Mouse (Mus musculus) cortical plate, adult 2 months (tissue): Measurements from ENCODE around the gene Auts2. TPM values are rescaled to one million over a fixed set of nuclear protein-coding genes. Genes with fewer than 3 reads are reported as not detected.

Experiments
- H3K27ac ChIP-seq: fragments of 200-500 bp; 2 replicates; pipeline ENCODE4 v1.5.1; 2012; ENCODE audit warnings: low read length, control low read depth, inconsistent platforms; ENCODE audit not compliant: insufficient read depth
- H3K4me1 ChIP-seq: fragments of 200-500 bp; 2 replicates; pipeline ENCODE4 v1.6.1; 2011; ENCODE audit warnings: low read length; ENCODE audit not compliant: control insufficient read depth, insufficient read depth
- H3K4me3 ChIP-seq: fragments of 200-500 bp; 2 replicates; pipeline ENCODE4 v1.5.1; 2011; ENCODE audit warnings: mild to moderate bottlenecking, low read length, control low read depth; ENCODE audit not compliant: insufficient read depth
- CTCF ChIP-seq: fragments of 200-500 bp; IDR thresholded peaks from 2 replicates; pipeline ENCODE4 v1.5.1; 2011; ENCODE audit warnings: mild to moderate bottlenecking, control low read depth, low read length; ENCODE audit not compliant: insufficient read depth; ENCODE audit errors: extremely low read depth
- POLR2A ChIP-seq: fragments of 200-500 bp; IDR thresholded peaks from 2 replicates; pipeline ENCODE4 v1.6.1; 2011; ENCODE audit warnings: mild to moderate bottlenecking, low read length, control low read depth; ENCODE audit not compliant: insufficient read depth; ENCODE audit errors: extremely low read depth
- polyA plus RNA-seq: library from polyadenylated mRNA; depleted of rRNA; stranded (reverse); fragments of >200 nt; gene quantifications from 2 replicates; pipeline ENCODE4 v1.2.3, GENCODE M21; 2012

Gene Auts2
- polyA plus RNA-seq, 1 experiment = 29.7 TPM

- TF ChIP-seq CTCF (no peak), POLR2A (no peak)
- Histone ChIP-seq H3K27ac (no peak overlapping the region), H3K4me1 (no peaks in the 10 kb centered on the region), H3K4me3 (no peak overlapping the region)
Measured at GRCm38 (mm10) chr5:131718013-131718412, 825.1 kb downstream of the Auts2 start.

DNA sequence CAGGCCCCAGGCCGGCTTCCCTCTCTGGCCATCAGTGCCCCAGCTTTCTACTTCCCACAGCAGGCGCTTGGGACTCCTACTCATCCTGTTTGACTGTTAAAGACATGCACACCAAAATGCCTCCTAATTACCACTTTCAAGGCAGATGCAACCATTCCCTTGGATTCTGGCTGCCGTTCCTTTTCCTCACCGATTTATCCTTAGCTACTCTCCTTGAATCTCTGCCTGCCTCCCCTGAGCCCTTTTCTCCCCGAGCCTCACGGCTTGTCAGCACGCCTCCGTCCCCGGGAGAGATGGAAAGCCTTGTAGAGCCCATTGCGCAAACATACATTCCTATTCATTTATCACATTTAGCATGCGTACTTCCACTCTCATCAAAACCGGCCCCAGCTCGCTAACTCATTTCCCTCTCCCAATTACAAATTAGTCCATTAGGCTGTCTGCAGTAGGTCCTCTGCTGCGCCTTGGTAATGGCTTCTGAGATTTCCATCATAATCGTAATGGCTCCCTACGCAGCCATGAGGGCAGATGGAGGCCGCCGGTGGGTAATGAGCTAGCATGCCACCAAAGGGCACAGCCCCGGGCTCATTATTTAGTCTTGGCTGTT, 825.7 kb downstream of the Auts2 start:
- no peak overlapping the region for H3K4me3 ChIP-seq
- H3K4me1 ChIP-seq = no peaks in the 10 kb centered on the region
- no peak for TF ChIP-seq CTCF
- TF ChIP-seq POLR2A = no peak
- no peak overlapping the region for H3K27ac ChIP-seq

GRCm38 (mm10) chr5:131714979-131715378, 828.2 kb downstream of the Auts2 start:
- Histone ChIP-seq H3K4me1 (no peaks in the 10 kb centered on the region), H3K27ac (no peak overlapping the region), H3K4me3 (no peak overlapping the region)
- TF ChIP-seq POLR2A = no peak
- TF ChIP-seq CTCF = no peak

DNA sequence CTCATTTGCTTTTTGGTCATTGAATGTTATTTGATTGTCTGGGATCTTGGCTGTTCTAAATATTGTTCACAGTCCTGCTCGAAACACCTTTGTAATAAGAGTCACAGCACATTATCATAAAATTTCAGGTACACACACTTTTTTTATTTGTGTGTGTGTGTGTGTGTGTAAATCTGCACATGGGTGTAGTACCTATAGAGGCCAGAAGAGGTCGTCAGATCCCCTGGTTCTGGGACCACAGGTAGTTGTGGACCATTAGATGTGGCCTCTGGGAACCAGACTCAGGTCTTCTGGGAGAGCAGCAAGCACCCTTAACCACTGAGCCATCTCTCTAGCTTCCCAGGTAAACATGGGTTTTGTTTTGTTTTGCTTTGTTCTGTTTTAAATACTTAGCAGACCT, 830.7 kb downstream of the Auts2 start:
- H3K4me1 ChIP-seq = no peaks in the 10 kb centered on the region
- no peak overlapping the region for H3K27ac ChIP-seq
- H3K4me3 ChIP-seq = no peak overlapping the region
- TF ChIP-seq CTCF = no peak
- TF ChIP-seq POLR2A = no peak

- TF ChIP-seq CTCF = no peak
- TF ChIP-seq POLR2A = no peak
- peaks cover 2% of the 10 kb centered on the region; the same call in 1 of the 2 replicates for H3K4me1 ChIP-seq
- no peak overlapping the region for H3K27ac ChIP-seq
- no peak overlapping the region for H3K4me3 ChIP-seq
Measured at GRCm38 (mm10) chr5:131711474-131712129, 831.5 kb downstream of the Auts2 start.

- no peak overlapping the region for H3K27ac ChIP-seq
- TF ChIP-seq CTCF = no peak
- no peak for TF ChIP-seq POLR2A
- H3K4me1 ChIP-seq = peaks cover 2% of the 10 kb centered on the region; the same call in 1 of the 2 replicates
- no peak overlapping the region for H3K4me3 ChIP-seq
Measured at GRCm38 (mm10) chr5:131710735-131711473, 832.2 kb downstream of the Auts2 start.

- H3K4me1 ChIP-seq = peaks cover 2% of the 10 kb centered on the region; the same call in 1 of the 2 replicates
- no peak overlapping the region for H3K27ac ChIP-seq
- H3K4me3 ChIP-seq = no peak overlapping the region
- TF ChIP-seq POLR2A (no peak), CTCF (no peak)
Measured at GRCm38 (mm10) chr5:131707471-131707870, 835.7 kb downstream of the Auts2 start.

DNA sequence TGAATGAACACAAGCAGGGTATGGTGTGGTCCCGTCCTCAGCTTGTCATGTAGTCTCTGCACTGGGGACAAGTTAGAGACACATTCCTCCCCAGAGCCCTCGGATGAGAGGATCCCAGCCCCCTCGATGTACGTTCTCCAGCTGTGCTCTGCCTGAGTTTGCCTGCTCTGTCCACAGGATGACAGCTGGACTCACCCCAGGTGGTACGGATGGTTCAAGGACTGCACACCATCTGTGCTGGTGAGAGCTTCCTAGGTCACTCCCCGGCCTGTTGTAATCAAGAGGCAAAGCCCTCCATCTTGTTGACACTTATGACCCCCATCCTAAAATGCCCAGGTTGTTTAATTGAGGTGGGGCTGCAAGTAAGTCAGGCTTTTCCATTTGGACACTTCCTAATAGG, 839.4 kb downstream of the Auts2 start:
- peaks cover 4% of the 10 kb centered on the region; the same call in 1 of the 2 replicates for H3K4me1 ChIP-seq
- H3K4me3 ChIP-seq = no peak overlapping the region
- no peak overlapping the region for H3K27ac ChIP-seq
- TF ChIP-seq POLR2A = no peak
- TF ChIP-seq CTCF = no peak

- TF ChIP-seq CTCF (no peak), POLR2A (no peak)
- Histone ChIP-seq H3K4me1 (peaks cover 4% of the 10 kb centered on the region; the same call in 1 of the 2 replicates), H3K4me3 (no peak overlapping the region), H3K27ac (no peak overlapping the region)
Measured at GRCm38 (mm10) chr5:131702840-131703392, 840.2 kb downstream of the Auts2 start.
